Mouse (Mus musculus) right cerebral cortex, postnatal 14 days (tissue): ENCODE data around the gene Pkd2.

ENCODE experiments used
- DNase-seq: peaks from one replicate; pipeline ENCODE4 v3.0.0; 2022

Gene Pkd2

DNA sequence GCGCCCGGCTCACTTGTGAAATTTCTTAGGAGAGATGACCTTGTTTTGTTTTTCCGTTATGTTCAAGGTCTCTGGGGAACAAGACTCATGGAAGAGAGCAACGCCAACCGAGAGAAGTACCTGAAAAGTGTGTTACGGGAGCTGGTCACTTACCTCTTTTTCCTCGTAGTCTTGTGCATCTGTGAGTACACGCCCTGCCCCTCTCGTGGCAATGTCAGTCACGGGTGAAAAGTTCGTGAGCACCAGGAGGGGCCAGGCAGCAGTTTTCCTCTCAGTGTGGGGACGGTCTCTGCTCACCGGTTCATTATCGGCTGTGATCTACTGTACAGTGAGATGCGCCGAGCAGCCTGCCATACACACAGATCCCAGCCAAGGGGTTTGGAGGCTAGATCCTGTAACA, 7.6 kb downstream of the Pkd2 start:
- no peak for DNase-seq

DNA sequence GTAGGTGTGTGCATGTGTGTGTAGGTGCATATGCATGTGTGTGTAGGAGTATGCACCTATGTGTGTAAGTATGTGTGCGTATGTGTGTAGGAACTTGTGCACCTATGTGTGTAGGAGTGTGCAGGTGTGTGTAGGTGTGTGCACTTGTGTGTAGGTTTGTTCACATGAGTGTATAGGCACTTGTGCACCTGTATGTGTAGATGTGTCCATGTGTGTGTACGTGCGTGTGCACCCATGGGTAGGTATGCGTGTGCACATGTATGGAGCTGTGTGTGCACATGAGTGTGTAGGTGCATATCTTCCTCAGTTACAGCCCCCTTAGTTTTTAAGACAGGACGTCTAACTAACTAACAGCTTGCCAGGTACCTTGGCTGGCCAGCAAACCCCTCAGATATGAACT, 9.3 kb downstream of the Pkd2 start:
- no peak for DNase-seq

DNA sequence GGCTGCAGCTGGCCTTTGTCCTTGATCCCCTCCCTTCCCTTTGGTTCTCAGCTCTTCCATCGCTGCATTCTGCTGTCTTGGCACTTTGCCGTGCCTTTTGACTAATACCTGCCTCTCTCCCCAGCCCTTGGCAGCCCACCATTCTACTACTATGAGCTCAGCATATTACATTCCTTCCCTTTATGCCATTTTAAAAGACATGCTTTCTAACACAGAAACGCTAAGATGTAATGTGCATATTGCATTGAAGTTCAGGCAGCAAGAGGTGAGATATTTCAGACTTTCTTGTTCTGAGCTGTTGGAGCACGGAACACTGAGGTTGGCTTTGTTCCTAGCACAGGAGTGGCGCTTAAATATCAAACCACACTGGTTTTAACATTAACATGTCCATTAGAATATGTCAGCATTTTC, 11.7 kb downstream of the Pkd2 start:
- DNase-seq, result no peak

DNA sequence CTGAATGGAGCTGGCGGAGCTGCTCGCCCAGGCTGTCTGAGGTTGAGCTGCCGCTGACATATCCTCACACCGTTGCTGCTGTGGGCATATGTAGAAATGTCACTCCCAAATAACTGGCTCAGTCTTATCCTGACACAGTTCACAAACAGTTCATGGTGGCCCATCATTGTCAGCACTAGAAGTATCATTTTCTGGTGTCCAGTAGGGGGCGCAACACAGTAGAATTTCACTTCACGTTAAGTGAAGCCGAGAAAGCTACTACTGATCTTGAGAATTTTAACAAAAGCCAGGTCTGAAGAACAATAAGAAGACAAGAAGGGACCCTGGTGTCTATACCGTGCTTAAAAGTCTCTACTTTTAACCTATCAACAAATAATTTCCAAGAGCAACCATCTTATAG, 13.1 kb downstream of the Pkd2 start:
- peak; percentile 57 for DNase-seq

DNA sequence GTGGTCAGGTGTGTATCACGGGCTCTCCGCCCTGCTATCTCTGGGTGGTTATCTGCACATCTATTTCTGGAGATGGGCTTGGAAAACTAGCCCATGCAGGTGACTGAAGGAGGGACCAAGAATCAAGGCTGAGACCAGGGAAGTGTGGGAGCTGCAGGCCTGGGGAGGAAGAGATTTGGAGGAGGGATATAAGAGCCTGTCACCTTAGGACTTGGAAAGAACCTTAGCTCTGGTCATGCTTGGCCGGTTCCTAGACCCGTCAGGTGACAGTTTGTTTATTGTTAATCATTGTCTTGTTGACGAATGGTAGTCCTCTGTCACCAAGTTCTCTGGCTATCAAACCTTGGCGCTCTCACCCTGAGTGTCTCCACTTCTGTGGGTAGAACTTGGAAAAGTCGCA, 21.1 kb downstream of the Pkd2 start:
- no peak for DNase-seq

DNA sequence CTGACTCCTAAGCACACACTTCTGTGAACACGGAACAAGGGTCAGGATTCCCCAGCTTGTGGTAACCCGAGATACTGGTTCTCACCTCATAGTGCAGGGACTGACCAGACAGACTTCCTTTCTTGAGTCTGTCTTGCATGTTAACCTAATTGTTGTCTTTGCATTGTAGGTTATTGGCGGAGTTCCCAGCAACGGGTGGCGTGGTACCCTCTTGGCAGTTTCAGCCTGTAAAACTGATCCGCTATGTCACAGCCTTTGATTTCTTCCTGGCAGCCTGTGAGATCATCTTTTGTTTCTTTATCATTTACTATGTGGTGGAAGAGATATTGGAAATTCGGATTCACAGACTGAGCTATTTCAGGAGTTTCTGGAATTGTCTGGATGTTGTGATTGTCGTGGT, 23.6 kb downstream of the Pkd2 start:
- DNase-seq, result no peak

DNA sequence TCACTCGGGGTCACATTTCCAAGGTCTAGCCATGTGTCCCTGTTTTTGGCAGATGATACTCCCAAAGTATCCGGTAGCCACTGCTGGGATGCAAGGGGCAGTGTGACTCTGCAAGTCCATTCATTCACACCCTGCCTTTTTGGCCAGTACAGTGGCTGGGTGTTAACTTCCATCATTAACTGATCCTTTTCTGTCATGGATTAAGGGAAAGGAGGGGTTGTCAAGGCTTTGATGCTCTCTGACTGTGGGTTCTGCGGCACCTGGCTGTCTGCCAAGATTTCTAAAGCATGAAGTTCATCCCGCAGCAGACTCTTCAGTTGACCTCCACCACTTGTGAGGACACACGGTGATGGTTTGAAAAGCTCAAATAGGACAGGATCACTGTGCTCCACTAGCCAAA, 32.3 kb downstream of the Pkd2 start:
- no peak for DNase-seq

DNA sequence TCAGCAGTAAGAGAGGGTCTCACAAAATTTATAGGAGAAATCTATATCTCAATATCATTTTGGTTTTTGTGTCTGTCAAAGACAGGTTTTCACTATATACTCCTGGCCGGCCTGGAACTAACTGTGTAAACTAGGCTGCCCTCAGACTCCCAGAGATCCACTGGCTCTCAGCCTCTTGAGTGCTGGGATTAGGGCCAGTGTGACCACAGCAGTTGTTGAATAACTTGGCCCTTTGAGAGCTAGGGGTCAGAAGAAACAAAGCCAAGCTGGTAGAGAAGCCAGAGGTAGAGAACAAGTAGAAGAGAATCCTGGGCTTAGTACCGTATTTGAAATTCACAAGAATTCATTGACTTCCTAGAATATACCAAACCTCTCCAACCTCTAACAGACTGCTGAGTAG, 45.6 kb downstream of the Pkd2 start:
- DNase-seq, result no peak

DNA sequence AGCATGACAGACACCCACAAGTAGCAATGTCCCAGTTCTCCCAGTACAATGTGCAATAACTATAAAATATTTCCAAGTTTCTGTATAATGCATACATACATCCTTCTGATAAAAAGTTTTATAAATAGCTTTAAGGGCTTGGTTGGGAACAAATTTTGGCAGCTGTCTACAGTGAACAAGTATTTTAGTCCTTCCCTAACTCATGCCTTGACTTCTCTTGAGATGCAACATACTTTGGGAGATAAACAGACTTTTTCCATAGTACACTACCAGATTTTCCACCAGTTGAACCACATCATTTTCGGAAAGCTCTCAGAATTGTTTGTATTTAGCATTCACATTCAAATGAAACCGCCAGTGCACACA, 48.6 kb downstream of the Pkd2 start:
- no peak for DNase-seq

DNA sequence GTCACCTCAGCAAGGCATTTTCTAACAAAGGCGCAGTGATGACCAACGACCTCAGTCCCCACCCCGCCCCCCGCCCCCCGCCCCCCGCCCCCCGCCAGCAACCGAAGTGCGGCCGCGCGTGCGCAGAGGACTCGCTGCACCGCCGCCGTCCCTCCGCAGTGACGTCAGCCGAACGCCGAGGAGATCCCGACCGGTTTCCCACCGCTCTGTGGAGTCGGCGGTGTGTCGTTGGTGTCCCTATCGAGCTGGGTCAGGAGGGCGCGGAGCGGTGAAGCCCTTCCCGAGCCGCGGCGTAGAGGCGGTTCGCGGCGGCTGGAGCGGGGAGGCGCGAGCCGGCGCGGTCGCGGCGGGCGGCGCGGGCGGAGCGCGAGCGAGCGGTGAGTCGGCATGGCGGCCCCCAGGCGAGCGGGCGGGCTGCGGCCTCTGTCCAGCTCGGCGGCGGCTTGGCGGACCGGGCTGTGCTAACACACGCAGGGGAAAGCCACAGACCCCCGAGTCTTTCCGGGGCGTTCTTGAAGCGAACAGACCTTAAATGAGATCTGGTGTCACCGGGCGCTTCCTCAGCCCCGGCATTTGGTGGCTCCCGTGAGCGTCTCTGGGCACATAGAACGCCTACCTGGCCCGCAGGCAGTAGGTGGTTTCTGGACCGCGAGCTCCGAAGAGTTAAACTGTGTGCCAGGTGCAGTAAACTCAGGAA, 49.1 kb downstream of the Pkd2 start, which contains the start of gene BC005561:
Gene BC005561 (plus strand): TSS at position 158 of the 697 bp plus-strand sequence.
- DNase-seq, result peak; percentile 88

DNA sequence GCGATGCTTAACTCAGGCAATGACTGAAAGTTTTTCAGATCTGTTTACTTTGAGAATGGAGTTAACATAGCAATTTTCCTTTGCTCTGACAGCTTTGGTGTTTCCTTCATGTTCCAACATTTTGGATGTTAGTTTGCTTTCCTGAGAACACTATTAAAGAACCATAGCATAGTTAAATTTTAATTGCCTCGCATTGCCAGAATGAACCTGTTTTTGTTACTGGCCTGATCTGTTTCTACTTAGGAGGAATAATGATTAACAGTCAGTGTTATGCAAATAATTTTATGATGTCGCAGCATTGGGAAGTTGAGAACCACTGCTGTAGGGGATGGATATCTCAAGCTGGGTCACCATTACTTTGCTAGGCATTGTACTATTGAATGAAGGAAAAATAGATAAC, 52.0 kb downstream of the Pkd2 start:
- no peak for DNase-seq

DNA sequence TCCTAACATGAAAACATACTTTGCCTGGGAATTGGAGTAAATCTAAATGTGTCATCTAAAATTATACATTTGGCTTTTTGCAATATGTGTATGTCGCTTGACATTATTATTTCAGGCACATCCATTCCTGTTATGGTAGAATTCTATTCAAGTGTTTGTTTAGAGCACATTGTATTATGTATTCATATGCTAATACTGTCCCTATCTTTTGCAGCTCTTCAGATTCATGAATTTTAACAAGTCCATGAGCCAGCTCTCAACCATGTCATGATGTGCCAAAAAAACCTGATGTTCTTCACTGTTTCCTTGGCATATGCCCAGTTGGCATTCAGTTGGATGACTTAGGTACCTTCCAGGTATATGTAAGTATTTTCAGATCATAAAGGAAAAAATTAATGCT, 79.4 kb downstream of the Pkd2 start:
- DNase-seq, result no peak

DNA sequence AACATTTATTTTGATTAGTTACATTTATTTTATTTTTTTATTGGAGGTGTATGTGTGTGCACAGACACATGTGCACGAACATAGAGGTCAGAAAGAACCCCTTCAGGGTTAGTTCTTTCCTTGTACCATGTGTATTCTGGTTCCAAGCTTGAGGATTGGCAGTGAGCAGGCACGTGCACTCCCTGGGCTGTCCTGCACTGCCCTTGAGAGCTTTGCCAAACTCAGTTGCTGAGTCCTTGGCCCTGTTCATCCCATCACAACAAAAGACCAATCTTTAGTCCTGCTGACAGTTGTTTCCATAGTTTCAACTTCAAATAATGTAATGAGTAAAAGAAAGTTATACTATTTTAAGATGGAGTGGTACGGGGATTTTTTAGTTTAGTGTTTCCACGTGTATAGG, 80.1 kb downstream of the Pkd2 start:
- DNase-seq, result no peak
